Mouse (Mus musculus) lung, postnatal 36 days (tissue): ENCODE measurements around the gene Mtf2.
"Not testable (repeated sequence)": the region's sequence is repeated elsewhere in the genome, so short reads cannot be mapped to it uniquely, and the experiment has no call there.

Experiments used
- DNase-seq: peaks from one replicate; pipeline ENCODE4 v3.0.0; 2022; ENCODE audit warnings: mixed read lengths

Mtf2 gene

DNA sequence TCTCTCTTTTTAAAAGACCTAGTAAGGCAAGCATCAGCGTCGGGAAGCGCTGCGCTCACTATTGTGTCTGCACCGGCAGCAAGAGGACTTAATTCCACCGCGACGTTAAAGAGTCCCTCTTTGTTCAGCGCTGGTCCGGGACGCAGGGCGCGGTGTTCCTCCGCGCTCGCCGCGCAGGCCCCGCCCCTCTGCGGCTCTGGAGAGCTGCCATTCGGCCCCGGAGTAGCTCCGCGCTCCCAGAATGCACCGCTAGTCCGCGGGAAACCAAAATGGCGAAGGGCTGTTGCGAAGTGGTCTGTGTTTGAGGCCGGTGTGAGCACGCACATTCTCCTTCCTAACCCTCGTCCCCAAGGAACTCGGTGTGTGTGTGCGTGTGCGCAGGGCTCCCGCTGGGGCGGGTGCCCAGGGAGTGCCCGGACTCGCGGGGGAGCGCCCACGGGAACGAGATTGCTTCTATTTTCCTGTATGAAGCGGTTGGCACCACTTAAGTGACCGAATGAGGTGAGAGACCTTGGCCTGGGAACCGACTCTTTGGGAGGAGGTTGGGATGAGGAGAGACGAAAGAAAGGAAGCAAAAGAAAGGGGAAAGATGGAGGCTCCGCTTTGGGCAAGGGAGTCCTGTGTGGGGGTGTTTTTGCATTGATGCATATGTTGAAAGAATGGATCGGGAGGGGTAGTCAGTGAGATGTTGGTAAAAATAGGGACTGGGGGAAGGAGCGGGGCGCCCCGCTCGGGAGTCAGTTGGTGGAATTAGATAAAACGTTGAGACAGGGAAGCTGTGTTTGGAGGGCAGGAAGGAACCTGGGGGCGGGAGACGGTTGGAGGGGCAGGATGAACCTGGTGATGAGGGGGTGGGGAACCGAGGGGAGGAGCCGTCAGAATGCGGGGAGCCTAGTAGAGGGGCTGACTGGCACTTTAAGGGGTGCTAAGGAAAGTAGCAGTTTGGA lies at the start of gene Mtf2:
TSS of gene Mtf2 (plus strand) at position 210 of the 947 bp plus-strand sequence.
- peak; percentile 97 for DNase-seq

DNA sequence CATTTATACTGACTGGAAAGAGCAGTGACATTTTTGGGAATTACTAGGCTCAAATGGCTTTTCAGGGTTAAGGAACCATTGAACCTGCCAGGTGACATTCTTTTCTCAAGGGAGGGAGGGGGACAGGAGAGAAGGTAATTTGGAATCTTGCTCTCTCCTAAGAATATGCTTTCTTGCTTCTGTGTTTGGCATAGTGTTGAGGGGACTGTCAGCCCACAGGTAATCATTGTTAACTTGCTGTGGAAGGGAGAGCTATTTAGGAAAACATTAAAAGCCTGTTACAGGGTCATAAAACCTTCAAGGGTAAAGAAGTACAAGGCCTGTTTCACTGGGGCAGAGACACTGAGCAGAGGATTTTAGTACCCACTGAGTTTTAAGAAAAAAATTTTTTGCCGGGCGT lies 48.2 kb upstream of the Mtf2 start:
- DNase-seq = no peak

DNA sequence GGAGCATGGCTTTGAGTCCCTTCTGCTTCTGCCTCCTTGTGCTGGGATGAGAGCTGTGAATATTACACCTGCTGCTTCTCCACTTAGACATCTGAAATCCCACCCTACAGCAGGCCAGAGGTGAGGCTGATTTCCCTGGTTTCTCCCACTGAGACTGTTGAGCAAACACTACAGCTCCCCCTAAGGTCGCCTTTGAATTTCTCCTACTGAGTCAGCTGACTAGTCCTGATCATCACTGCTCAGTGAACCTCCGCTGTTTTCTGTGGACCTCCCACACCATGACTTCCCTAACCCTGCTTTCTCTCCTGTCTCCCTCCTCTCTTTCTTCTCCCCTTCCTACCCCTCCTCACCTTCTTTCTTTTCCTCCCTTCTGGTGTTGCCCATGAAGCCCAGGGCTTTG lies 46.1 kb upstream of the Mtf2 start:
- no peak for DNase-seq

DNA sequence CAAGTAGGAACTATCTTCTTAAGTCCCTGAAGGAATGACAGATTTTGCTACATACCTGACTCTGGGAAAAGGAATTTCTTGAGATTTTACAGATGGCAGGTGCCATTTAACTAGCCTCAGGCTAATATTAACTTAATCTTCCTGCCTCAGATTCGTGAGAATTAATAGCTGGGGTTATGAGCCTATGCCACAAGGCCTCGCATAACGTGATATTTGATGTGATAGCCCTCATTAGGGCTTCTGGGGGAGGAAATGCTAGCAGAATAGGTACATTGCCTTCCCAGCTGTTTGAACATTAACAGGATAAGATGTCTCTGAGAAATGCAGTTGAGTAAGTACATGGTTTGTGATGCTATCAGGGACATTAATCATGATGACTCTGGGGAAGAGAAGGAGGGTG lies 44.1 kb upstream of the Mtf2 start:
- no peak for DNase-seq

DNA sequence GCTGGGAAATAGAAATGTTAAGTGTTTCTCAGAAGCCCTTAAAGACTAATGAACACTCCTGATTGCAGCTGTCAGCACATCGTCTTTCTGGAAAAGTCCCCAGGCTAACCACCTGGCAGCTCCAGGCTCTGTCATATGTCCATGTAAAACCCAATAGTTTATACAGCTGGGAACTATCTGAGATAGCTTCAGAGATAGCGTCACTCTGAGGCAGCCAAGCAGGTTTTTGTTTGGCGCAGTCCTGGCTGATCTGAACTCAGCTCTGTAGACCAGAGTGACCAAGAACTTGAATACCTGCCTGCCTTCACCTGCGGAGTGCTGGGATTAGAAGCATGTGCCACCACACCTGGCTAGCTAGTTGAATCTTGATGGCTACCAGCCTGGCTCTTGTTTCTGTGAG lies 37.2 kb upstream of the Mtf2 start:
- DNase-seq = no peak

DNA sequence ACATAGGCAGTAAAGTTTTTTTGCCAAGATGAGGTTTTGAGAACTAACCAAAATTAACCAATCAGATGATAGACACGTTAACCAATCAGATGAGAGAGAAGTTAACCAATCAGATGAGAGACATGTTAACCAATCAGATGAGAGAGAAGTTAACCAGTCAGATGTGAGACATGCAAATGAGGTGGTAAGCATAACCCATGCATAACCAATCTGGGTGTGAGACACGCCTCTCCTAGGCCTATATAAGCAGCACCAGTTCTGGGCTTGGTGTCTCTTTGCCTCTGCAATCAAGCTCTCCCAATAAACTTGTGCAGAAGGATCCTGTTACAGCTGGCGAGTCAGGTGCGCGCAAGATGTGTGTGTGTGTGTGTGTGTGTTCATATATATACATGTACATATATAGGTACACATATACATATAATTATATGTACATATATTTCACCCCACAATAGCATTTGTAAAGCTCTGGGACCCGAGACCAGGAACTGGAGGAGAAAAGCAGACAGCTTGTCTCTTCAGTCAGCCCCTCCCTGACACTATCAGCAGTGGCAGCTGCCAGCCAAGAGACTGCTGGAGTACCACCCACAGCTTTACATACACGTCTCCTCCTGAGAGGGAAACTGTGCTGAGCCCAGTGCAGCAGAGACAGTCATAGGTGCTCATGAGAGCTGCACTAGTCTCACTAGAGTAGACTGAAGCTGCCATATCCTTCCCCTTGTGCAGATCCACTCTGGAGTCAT lies 36.5 kb upstream of the Mtf2 start:
- DNase-seq = not testable (repeated sequence)

DNA sequence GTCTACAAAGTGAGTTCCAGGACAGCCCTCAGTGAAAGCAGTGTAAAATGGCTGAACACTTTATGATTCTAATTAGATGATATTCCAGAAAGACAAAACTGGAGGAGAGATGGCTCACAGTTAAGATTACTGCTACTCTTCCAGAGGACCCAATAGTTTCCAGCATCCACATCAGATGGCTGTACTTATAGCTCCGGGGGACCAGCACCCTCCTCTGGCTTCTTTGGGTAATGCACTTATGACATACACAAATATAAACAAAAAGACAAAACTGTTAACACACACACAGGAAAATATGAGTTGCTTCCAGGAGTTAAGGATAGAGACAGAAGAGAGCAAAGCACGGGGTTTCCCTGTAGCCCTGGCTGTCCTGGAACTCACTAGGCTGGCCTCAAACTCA lies 35.5 kb upstream of the Mtf2 start:
- peak; percentile 32 for DNase-seq

DNA sequence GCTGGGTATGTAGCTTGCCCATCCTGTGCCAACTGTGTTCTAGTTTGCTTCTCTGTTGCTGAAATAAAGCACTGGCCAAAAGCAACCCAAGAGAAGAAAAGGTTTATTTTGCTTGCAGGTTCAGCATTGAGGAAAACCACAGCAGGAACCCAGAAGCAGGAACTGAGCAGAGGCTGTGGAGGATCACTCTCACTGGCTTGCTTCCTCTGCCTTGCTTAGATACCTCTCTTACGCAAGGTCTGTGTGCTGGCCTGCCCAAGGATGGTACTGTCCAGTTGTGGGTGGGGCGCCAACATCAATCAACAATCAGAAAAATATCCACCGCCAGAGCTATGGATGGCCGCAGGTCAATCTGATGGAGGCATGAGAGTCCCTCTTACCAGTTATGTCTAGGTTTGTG lies 34.2 kb upstream of the Mtf2 start:
- peak; percentile 22 for DNase-seq

DNA sequence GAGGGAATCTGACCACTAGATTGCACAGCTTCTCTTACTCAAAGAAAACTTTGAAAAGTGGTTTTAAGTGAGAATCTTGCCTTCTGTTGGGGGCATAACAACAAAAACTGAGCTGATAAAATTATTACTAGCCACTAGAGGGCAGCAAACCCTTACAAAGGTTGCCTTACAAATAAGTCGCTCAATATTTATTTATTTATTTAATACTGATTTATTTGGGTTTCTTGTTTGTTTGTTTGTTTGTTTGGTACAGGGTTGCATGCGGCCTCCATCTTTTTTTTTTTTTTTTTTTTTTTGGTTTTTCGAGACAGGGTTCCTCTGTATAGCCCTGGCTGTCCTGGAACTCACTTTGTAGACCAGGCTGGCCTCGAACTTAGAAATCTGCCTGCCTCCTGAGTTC lies 31.3 kb upstream of the Mtf2 start:
- DNase-seq = peak; percentile 64

DNA sequence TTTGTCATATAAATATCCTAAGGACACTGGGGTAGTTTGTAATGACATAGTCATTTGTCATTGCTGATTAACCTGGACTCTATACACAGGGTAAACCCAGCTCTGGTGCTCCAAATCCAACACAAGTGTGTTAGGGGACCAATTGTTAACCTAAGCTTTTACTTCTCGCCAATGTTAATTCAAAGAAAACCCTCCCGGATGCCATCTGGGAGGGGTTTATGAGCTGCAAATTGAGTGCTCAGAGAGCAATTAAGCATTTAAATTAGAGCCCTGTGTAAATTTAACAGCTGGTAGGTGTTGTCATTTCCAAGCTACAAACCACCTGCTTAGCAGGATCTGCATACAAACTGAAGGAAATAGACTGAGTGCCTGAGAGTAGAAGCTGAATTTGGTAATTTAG lies 30.0 kb upstream of the Mtf2 start:
- no peak for DNase-seq

DNA sequence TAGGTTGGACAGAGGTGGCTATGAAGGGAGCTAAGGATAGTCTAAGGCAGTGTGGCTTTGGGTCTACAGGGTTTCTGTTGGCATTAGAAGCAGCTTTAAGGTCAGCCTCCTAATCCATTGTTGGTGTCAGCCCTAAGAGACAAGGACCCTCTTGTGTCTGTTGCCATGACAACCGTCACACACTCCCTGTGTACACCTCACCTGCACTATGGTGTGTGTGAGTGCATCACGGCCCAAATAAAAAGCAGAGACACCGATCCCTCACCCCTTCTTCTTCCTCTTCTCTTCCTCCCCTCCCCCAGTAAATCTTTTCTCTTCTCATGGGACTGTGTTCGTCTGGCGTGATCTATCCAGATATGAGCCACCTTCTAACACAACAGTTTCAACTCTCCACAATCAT lies 23.4 kb upstream of the Mtf2 start:
- no peak for DNase-seq

DNA sequence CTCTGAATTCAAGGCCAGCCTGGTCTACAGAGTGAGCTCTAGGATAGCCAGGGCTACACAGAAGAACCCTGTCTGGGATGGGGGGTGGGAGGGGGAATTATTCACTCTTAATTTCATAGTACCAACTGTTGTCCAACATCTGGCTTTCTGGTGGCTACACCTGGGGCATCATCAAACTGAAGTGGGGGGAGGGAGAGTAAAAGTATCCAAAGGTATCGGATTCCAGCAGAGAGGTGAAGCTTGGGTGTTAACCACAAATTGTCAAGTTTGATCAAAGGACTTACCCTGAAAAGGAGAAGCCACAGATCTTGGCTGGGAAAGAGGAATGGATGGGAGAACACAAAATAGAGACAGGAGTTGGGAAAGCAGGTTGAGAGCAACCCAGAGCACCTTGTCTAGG lies 21.6 kb upstream of the Mtf2 start:
- DNase-seq = no peak

DNA sequence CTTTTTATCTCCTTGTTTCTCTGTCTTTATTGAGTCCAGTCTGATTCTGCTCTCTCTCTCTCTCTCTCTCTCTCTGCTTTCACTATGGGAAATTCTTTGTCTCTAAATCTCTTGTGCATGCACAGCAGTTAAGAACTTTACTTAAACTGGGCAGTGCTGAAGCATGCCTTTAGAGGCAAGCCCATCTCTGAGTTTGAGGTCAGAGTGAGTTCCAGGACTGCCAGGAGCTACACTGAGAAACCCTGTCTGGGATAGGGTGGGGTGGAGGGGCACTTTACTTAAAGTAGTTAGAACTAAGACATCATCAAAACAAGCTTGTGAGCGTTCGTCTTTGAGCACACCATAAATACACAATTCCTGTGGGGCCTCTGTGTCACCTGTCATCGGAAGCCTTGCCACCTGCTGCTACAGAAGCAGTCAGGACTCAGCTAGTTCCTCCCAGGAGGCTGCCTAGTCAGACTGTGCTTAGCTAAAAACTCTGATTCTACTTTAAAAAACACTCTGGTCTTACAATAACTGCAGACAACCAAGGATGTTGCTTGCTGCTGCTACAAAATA lies 15.7 kb upstream of the Mtf2 start:
- no peak for DNase-seq

DNA sequence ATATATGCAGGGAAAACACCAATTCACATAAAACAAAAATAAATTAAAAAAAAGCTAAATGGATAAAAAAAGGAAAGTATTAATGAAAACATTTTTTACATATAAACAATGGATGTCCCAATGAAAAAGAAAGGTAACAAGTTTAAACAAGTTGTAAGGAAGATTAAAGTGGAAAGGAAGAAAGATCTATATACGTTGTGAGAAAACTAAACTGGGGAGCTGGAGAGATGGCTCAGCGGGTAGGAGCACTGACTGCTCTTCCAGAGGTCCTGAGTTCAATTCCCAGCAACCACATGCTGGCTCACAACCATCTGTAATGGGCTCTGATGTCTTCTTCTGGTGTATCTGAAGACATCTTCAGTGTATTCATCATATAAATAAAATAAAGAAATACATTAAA lies 14.4 kb upstream of the Mtf2 start:
- DNase-seq = no peak

DNA sequence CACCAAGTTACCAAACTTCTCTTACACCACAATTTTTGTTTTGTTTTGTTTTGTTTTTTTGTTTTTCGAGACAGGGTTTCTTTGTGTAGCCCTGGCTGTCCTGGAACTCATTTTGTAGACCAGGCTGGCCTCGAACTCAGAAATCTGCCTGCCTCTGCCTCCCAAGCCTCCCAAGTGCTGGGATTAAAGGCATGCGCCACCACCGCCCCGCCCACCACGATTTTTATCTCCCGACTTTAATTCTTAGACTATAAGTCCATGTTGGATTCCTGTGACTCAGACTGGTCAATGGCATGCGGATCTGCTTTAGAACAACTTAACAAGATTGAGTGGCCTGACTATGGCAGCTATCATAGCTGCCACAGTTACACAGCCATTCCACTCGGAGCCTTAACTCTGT lies 13.7 kb upstream of the Mtf2 start:
- DNase-seq = not testable (repeated sequence)

DNA sequence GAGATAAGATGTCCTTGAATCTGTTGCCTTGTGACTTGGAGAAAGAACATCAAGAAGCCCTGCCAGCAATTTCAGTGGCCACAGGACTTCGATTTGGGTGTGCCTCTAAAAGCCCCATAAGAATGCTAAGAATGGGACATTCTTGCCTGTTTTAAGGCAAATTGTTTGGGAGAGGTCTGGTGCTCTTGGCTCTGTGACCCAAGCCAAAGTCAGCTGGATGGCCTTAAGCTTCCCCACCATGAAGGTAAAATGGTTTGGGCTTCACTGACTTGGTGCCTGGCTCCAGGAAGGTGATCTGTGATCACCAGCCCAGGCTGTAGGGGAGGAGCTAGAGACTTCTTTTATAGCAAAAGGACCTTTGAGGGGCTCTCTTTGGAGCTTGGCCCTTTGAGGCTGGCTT lies 13.3 kb upstream of the Mtf2 start:
- no peak for DNase-seq

DNA sequence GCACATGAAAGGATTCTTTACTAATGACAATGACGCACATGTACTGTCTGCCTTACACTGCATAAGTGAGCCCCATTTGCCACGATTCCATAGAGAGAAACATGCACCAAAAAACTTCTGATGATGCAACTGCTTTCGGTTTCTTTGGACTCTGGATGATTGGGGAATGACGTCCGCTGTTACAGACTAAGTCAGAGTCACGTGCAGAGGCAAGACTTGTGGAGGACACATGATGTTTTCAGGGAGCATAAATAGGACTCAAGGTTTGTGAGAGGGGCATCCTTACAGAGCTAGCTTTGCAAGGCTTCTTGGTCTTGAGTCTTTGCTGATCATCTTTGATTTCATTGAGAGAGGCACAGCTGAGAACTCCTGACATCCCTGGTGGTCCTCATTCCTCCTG lies 11.9 kb upstream of the Mtf2 start:
- DNase-seq = no peak

DNA sequence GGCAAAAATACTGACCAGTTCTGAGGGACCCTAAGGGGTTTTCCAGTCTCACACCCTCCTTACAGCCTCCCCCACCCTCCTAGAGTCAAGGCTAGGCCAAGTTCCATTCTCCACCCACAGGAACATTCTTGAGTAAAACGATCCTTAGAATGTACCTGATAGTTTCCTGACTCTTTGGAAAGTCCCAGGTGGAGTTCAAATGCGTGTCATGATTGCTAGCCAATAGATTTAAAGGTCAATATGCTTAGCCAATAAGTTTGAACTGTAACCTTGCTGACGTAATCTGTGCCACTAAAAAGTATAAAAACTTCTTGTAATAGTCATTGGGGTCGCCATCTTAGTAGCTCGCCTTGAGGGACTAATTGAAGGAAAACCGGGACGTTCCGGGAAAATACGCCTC lies 5.1 kb upstream of the Mtf2 start:
- no peak for DNase-seq

DNA sequence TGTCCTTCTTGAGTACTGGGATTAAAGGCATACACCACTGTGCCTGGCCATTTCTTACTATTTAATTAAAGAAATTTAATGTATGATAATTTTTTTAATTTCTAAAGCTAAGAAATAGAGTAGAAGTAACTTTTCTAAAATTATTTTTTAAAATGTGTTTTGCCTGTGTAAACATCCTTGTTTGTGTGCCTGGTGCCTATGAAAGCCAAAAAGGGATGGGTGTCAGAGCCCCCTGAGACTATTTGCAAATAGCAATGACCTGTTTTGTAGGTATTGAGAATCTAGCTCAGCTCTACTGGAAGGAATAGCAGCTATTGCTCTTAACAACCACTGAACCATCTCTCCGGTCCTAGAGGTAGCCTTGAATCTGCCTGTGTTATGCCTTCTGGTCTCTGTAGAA lies 6.8 kb downstream of the Mtf2 start:
- no peak for DNase-seq

DNA sequence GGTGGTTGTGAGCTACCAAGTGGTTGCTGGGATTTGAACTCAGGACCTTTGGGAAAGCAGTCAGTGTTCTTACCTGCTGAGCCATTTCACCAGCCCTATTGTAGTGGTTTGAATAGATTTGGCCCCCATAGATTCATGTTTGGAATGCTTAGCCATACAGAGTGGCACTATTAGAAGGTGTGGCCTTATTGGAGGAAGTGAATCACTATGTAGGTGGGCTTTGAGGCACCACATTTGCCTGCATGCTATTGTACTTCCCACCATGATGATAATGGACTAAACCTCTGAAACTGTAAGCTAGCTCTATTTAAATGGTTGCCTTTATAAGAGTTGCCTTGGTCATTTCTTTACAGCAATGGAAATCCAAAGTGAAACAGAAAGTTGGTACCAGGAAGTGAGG lies 10.8 kb downstream of the Mtf2 start:
- no peak for DNase-seq

DNA sequence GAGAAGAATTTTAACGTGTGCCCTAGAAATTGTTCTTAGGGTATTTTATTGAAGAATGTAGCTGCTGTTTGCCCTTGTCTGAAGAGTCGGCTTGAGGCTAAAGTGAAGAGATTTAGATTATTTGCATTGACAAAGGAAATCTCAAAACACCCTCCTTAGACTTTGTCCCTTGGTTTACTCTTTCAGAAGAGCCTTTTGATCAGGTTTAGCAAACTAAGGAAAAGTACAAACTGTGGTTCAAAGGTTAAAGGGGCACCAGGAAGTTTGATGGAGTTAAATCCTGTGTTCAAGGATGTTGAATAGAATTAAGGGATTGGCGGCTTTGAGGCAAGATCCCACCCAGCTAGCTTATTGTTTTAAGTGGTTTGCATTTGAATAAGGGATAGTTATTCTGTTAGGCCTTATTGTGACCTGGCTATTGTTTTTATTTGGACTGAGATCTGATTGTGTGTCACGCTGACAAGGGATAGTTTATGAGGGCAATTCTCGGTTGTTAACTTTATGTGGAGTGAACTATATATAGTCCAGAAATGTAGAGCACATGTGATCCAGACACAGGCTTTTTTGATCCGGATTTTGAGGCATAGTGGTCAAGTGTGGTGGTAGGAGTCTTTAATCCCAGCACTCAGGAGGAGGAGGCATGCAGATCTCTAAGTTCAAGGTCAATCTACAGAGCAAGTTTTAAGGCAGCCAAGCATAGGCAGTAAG lies 11.5 kb downstream of the Mtf2 start:
- DNase-seq = no peak

DNA sequence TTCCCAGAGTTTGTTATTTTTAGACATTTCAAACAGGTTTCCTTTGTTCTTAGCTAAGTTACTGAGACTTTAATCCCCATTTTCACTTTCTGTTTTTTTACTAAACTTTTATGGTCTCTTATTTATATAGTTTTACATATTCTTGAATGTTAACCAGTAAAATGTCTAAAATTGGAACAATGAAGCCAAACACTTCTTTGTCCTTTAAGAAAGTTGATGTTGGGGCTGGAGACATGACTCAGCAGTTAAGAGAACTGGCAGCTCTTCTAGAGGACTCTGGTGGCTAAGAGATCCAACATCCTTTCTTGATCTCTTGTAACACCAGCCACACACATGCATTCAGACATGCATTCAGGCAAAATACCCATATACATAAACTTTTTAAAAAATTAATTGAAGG lies 14.1 kb downstream of the Mtf2 start:
- DNase-seq = peak; percentile 18

DNA sequence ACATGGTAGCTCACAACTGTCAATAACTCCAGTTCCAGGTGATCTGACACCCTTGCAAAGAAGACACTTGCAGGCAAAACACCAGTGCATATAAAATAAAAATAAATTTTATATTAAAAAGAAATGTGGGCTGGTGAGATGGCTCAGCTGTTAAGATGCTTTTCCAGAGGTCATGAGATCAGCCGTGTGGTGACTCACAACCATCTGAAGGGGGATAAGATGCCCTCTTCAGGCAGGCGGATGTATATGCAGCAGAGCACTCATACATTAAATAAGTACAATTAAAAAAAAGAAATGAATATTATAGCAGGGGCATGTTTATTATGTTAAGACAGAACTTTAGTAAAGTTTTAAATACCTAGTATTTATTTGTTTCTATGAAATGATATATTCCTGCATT lies 16.9 kb downstream of the Mtf2 start:
- DNase-seq = peak; percentile 27
